Mouse (Mus musculus): ENCODE results near the gene Slc46a2.

DNA sequence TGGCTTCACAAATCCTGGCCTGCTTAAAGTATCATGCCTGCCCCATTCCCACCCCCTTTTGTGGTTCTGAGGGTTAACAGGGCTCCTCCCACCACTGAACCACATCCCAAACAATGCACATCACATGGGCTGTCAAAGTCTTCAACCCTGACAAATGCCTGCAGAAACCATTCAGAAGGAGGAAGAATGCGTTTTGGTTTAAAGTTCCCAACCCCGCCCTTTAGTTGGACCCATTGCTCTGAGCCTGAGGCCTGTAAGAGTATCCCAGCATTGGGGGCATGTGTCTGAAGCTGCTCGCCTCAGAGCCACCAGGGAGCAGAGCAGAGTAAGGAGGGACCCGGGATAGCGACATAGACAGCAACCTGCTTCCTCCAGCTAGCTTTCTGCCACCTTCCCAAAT lies 41.0 kb downstream of the Slc46a2 start:
- TF ChIP-seq CTCF (IDR thresholded peaks at IDR 0.05; ENCODE audit: low read depth, low read length) (no peak), TAL1 (conservative IDR thresholded peaks at IDR 0.05; ENCODE audit: low read depth, low read length) (no peak), GATA1 (IDR thresholded peaks at IDR 0.05; ENCODE audit: borderline replicate concordance, low read length) (no peak)
